Mouse (Mus musculus): ENCODE measurements around the gene Lrrc73.

DNA sequence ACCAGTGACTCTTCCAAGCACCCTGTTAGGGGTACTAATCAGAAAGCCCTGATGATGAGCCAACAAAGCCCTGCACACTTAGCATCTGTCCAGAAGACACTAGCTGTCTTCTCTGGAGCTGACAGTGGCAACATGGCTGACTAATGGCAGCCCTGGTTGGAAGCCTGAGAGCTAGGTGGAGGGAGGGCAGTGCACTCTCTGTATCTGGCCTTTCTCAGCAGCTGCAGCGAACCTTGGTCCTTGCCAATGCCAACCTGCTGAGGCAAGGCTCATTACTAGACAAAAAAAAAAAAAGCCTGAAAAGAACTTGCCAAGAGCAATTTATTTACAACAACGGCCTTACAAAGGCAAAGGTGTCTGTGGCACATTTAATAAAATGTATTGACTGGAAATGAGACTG lies 9.7 kb upstream of the Lrrc73 start:
- TF ChIP-seq CTCF (IDR thresholded peaks at IDR 0.05; ENCODE audit: borderline replicate concordance, extremely low read depth, insufficient read depth, insufficient read length) (no peak), POLR2A (IDR thresholded peaks at IDR 0.05; ENCODE audit: borderline replicate concordance, extremely low read depth, insufficient read depth, insufficient read length, poor library complexity, severe bottlenecking) (no peak)

Data from brain, embryonic 14.5 days (tissue).